Mouse (Mus musculus) bone marrow, adult 2 months (tissue): ENCODE results near the gene C3ar1. TPM values are rescaled to one million over a fixed set of nuclear protein-coding genes. Genes with fewer than 3 reads are reported as not detected.

Source experiments
- H3K27ac ChIP-seq: fragments of 200-500 bp; 2 replicates; pipeline ENCODE4 v1.5.1; 2012; ENCODE audit warnings: low read depth, mild to moderate bottlenecking, control low read depth, inconsistent platforms, low read length; ENCODE audit not compliant: control insufficient read depth, poor library complexity, insufficient read depth
- H3K4me1 ChIP-seq: fragments of 200-500 bp; 2 replicates; pipeline ENCODE4 v1.6.1; 2011; ENCODE audit warnings: low read length; ENCODE audit not compliant: control insufficient read depth, insufficient read depth
- H3K4me3 ChIP-seq: fragments of 200-500 bp; replicated peaks from 2 replicates; pipeline ENCODE3; 2011; ENCODE audit warnings: mild to moderate bottlenecking, low read depth, low read length, control low read depth; ENCODE audit not compliant: control insufficient read depth
- CTCF ChIP-seq: fragments of 200-500 bp; IDR thresholded peaks from 2 replicates; pipeline ENCODE4 v1.5.1; 2011; ENCODE audit warnings: low read length, control low read depth; ENCODE audit not compliant: control insufficient read depth, insufficient read depth
- POLR2A ChIP-seq: fragments of 200-500 bp; IDR thresholded peaks from 2 replicates; pipeline ENCODE4 v1.6.1; 2011; ENCODE audit warnings: low read depth, mild to moderate bottlenecking, control low read depth, low read length, borderline replicate concordance; ENCODE audit not compliant: control insufficient read depth
- WGBS: fragments of 180-500 bp; shearing (Covaris S2); methylation state at CpG from one replicate; pipeline ENCODE4 v1.1.7; 2018; 5-methylcytosine and 5-hydroxymethylcytosine counted together
- polyA plus RNA-seq: library from polyadenylated mRNA; stranded (reverse); fragments of >200 nt; gene quantifications from 2 replicates; pipeline ENCODE4 v1.2.4, GENCODE M21; 2011; ENCODE audit warnings: low replicate concordance; ENCODE audit not compliant: missing spikeins, insufficient read depth, insufficient read length

The C3ar1 gene
- polyA plus RNA-seq, 1 experiment = 0.35 TPM

DNA sequence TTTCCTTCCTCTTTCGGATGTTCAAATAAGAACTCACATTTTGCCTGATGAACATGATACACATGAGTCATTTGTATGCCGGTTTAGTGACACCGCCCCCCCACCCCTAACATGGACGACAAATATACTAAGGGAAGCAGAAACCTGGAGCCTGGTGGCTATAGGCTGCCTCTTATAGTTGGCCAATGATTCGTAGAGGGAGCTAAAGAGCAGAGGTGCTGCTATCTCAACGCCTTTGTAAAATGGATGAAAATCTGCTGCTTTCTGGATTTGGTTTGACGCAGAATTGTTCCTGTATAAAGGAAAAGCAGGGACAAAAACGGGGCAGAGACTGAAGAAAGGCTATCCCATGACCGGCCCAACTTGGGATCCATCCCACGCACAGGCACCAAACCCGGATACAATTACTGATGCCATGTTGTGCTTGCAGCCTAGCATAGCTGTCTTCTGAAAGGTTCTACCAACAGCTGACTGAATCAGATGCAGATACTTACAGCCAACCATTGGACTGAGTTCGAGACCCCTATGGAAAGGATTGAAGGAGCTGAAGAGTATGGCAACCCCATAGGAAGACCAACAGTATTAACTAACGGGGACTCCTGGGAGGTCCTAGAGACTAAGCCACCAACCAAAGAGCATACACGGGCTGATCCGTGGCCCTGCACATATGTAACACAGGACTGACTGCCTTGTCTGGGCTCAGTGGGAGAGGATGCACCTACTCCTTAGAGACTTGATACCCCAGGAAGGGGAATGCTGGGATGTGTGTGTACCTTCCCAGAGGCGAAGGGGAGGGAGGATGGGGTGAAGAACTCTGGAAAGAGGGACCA is 44.0 kb downstream of the C3ar1 start:
- H3K4me1 ChIP-seq = peaks cover 2% of the 10 kb centered on the region; the same call in 1 of the 2 replicates
- H3K4me3 ChIP-seq = peak overlapping the region; percentile 35
- WGBS = 37% methylated on average over 16 of the region's 16 CpGs
- TF ChIP-seq POLR2A (no peak), CTCF (no peak)
- H3K27ac ChIP-seq = peak overlapping the region; percentile 100

DNA sequence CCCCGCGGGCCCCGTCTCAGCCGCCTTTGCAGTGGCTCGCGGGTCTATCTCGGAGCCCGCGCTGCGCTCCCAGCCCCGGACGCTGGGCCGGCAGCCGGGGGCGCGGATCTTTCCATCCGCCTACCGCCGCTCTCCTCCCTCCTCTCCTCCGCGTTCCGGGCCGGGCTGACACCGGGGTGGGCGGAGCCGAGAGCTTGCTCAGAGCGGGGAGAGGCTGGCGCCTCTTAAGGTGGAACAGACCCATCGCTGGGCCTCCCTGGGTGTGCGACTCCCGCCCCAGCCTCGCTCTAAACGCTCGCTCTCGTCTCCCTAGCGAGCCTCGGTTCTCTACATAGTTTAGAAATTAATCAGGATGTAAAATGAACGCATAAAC is 44.7 kb downstream of the C3ar1 start:
- WGBS = under 1% methylated on average over 36 of the region's 38 CpGs
- peaks cover 2% of the 10 kb centered on the region; the same call in 1 of the 2 replicates for H3K4me1 ChIP-seq
- peak overlapping the region; percentile 100 for H3K27ac ChIP-seq
- H3K4me3 ChIP-seq = peak overlapping the region; percentile 64
- peak; percentile 86 for TF ChIP-seq POLR2A
- no peak for TF ChIP-seq CTCF

DNA sequence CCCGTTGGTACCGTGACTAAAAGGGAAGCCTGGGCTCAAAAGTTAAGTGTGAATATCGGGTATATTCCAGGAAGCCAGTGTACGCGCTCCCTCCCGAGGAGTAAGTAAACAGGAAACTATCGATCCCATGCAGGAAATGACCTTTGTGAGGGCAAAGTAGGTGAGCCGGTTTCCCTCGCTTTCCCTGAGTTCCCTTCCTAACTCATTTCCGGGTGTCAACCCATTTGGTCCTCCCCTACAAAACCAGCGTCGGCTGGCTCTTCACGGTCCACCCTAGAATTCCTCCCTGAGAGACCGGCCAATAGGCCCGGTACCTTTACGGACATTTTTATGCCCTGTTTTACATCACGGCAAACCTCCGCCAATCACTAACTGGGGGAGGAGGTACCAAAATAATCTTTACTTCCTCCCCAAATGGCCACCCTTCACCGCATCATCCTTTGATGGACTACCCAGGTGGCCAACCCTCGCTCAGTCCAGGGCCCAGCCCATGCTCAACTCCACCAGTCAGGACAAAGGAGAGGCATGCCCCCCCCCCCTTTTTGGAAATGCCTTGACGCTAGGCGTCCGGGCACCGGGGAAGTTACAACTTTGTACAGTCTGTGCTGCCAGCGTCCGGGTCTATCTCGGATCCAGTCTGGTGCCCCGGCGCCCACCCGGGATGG is 45.2 kb downstream of the C3ar1 start:
- Histone ChIP-seq H3K27ac (peak overlapping the region; percentile 100), H3K4me1 (peaks cover 2% of the 10 kb centered on the region; the same call in 1 of the 2 replicates), H3K4me3 (peak overlapping the region; percentile 85)
- under 1% methylated on average over 30 of the region's 30 CpGs for WGBS
- TF ChIP-seq CTCF = no peak
- TF ChIP-seq POLR2A = no peak; the same call in 1 of the 2 replicates

DNA sequence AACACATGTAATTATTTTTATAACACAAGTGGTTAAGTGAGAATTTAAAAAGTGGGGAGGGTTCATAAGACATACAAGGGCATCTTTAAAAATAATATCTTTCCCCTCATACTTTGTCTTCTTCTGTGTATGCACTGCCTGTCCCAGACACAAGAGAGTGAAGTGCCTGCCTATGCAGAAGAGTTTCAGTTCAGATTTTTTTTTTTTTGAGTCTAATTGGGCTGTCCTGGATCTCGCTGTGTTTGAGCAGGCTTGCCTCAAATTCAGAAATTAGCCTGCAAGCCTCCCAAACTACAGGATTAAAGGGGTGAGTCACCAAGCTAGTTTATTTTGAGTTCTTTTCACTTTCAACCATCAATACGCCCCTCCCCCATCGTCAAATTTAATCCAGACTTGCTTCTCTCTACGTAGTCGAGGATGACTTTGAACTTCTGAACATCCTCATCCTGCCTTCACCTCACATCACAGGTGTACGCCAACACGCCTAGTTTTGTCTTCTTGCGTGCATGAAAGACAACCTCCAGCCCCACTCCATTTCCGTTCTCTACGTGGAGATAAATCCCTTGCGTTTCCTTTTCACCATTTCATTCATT is 45.8 kb downstream of the C3ar1 start:
- H3K4me3 ChIP-seq = peak overlapping the region; percentile 85
- H3K27ac ChIP-seq = peak overlapping the region; percentile 100
- WGBS = 1% methylated on average over 11 of the region's 11 CpGs
- peaks cover 2% of the 10 kb centered on the region; the same call in 1 of the 2 replicates for H3K4me1 ChIP-seq
- no peak for TF ChIP-seq POLR2A
- TF ChIP-seq CTCF = no peak

DNA sequence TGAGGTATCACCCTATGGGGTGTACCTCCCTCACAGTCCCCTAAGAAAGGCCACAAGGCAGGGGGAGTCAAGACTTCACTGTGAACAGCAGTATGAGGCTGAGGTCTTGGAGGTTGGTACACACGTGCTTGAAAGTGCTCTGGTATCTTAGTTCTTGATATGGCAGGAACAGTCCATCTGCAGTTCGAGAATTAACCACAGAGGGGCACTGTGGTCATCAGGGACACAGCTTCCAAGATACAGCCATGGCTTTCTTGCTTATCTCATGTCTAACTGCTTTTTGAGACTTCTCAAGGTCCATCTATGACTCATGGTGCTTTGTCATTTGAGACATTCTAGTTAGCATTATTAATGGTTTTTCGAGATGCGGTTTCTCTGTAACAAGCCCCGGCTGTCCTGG is 51.5 kb downstream of the C3ar1 start:
- no peaks in the 10 kb centered on the region; the same call in 1 of the 2 replicates for H3K4me1 ChIP-seq
- 3% methylated on average over 5 of the region's 5 CpGs for WGBS
- no peak overlapping the region for H3K27ac ChIP-seq
- H3K4me3 ChIP-seq = no peak overlapping the region
- TF ChIP-seq CTCF (peak; percentile 55), POLR2A (no peak)

DNA sequence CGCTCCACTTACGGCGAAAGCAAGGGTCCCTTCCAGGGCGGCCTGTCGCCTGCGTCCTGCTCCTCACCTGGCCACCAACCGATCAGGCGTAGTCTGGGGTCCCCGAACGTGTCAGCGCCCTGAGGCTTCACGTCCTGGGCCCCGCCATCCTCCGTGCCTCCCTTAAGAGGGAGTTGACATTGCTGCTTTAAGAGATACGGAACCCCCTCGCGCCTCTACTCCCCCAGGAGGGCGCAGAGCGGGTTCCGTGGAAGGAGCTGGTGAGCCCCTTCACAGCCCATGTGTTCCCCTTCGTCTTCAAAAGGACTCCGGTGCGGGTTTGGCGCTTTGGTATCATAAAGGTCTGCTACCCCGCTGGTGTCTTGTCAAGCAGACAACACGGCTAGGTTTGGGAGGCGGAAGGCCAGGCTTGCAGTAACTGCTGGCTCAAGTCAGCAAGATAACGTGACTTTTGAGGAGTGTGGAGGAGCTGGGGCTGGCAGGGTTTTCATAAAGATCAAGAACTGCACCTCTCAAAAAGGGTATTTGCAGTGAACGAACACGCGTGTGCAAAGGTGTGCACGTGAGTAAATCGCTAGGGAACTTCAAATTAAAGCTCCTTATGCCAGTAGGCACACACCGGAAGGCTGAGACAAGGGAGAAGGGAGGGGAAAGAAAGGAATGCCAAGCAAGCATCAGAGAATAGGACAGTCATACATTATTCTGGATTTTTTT is 54.0 kb downstream of the C3ar1 start:
- H3K4me1 ChIP-seq = no peaks in the 10 kb centered on the region; the same call in 1 of the 2 replicates
- peak overlapping the region; percentile 66 for H3K4me3 ChIP-seq
- 2% methylated on average over 34 of the region's 34 CpGs for WGBS
- H3K27ac ChIP-seq = peak overlapping the region; percentile 53
- TF ChIP-seq CTCF = no peak
- 0 out of 2 replicates have a peak, but pooled peaks have one; percentile 6 for TF ChIP-seq POLR2A

DNA sequence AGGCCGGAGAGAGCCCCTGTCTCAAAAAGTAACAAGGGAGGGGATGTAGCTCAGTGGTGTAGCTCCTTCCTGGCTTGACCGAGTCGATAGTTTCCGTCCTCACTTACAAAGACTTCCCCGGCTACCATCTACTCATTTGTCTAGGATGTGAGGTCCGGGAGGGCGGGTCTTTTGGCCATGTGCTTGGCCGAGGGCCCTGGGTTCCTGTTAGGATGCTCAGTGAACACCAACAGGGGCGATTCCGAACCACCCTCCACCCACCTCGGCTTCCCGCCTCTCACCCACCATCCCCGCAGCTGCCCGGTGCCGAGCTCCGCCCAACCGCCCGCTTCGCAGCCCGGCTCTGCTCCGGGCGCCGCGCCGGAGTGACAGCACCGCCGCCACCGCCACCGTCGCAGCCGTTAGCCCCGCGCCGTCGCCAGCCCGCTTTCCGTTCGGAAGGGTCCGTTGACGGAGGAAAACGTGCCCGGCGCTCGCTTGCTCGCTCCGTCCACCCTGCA is 54.6 kb downstream of the C3ar1 start, which contains the start of gene Slc2a3:
Gene Slc2a3, minus strand, starts transcription at position 340 of the 500 bp plus-strand sequence.
- H3K27ac ChIP-seq = peak within 1 kb of the TSS; percentile 53
- TF ChIP-seq CTCF (no peak), POLR2A (no peak; the same call in 1 of the 2 replicates)
- no peaks in the 10 kb centered on the region; the same call in 1 of the 2 replicates for H3K4me1 ChIP-seq
- under 1% methylated on average over 44 of the region's 46 CpGs for WGBS
- peak within 1 kb of the TSS; percentile 66 for H3K4me3 ChIP-seq
